Mouse (Mus musculus): Measurements from ENCODE around the gene Ube2m. TPM values are rescaled to one million over a fixed set of nuclear protein-coding genes. Genes with fewer than 3 reads are reported as not detected.

Gene Ube2m
- polyA plus RNA-seq, 1 experiment from 2014 or later = 147 TPM

DNA sequence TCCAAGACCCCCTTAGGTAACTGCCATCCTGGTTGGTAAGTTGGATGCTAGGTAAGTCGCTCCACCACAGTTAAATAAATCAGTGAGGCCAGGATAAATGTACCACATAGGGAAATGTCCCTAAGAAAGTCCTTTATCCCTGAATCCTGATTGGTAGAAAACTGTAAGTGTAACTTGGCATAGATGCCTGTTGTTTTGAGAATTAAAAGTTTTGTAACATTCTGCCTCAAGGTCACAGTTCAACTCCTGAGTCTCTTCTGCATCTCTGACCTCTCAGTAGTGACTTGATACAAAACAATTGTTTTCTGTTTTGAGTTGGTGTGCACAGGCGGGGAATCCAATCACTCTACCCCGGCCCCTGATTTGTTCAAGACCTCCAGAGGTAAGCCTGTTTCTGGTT, 39.2 kb downstream of the Ube2m start, which contains the start of gene Trim28:
Trim28 (plus strand) TSS at position 264 of the 400 bp plus-strand sequence.
- Histone ChIP-seq H3K36me3 (ENCODE audit: control insufficient read depth, insufficient read depth, low read length) (no peaks in the 10 kb centered on the region), H3K9me3 (ENCODE audit: control insufficient read depth, low read length) (no peaks in the 10 kb centered on the region), H3K27ac (ENCODE audit: low read depth, low read length) (no peak within 1 kb of the TSS), H3K4me1 (replicated peaks; ENCODE audit: control insufficient read depth, insufficient read depth, low read length) (no peaks in the 10 kb centered on the region), H3K4me3 (ENCODE audit: low read depth, low read length) (no peak within 1 kb of the TSS), H3K4me2 (replicated peaks; ENCODE audit: low read depth, low read length) (no peak within 1 kb of the TSS), H3K27me3 (ENCODE audit: control insufficient read depth, insufficient read depth, low read length) (no peaks in the 10 kb centered on the region), H3K9ac (ENCODE audit: low read depth, low read length) (no peak within 1 kb of the TSS)
- 89% methylated on average over 3 of the region's 3 CpGs for WGBS
- ATAC-seq (ENCODE audit: low FRiP score) (no peak), DNase-seq (ENCODE audit: low spot score) (no peak)

DNA sequence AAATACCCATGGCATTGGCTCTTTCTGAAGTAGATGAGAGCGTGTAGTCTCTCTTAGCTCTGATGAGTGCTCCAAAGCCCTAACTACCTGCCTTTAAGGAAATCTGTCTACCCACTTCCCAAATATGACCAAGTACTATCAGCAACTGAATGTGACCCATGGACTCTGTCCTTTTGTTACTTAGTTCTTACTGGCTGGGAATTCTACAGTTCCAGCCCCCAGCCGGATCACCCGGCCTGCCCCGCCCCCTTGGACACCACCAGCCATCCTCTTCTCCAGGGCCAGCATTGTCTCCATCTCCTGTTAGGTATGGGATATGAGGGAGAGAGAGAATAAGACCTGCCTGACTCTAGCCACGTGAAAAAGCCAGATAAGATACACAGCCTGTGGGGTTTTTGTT, 40.0 kb downstream of the Ube2m start, which contains the start of gene Slc27a5:
Slc27a5 (minus strand) TSS at position 140 of the 400 bp plus-strand sequence.
- Histone ChIP-seq H3K36me3 (ENCODE audit: control insufficient read depth, insufficient read depth, low read length) (no peaks in the 10 kb centered on the region), H3K27me3 (ENCODE audit: control insufficient read depth, insufficient read depth, low read length) (no peaks in the 10 kb centered on the region), H3K4me2 (replicated peaks; ENCODE audit: low read depth, low read length) (no peak within 1 kb of the TSS), H3K9ac (ENCODE audit: low read depth, low read length) (no peak within 1 kb of the TSS), H3K9me3 (ENCODE audit: control insufficient read depth, low read length) (no peaks in the 10 kb centered on the region), H3K4me3 (ENCODE audit: low read depth, low read length) (no peak within 1 kb of the TSS), H3K27ac (ENCODE audit: low read depth, low read length) (no peak within 1 kb of the TSS), H3K4me1 (replicated peaks; ENCODE audit: control insufficient read depth, insufficient read depth, low read length) (no peaks in the 10 kb centered on the region)
- 82% methylated on average over 5 of the region's 5 CpGs for WGBS
- ATAC-seq (ENCODE audit: low FRiP score) (no peak), DNase-seq (ENCODE audit: low spot score) (no peak)

DNA sequence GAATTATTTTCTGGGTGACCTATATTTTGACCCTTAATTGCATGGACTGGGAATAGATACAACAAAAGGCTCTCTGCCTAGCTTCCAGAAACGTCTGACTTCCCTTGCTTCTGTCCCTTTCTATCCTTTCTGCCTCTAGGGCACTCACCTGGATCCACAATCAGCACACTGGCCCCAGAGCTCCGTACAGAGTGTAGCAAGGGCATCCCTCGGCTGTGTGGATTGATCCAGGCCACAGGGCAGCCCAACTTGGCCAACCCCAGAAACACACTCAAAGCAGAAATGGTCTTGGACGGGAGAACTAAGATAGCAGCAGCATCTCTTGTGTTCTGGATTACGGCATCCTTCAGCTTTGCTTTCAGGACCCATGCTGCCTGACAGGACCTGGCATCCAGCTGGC, 40.8 kb downstream of the Ube2m start:
- H3K27me3 ChIP-seq (ENCODE audit: control insufficient read depth, insufficient read depth, low read length) = no peaks in the 10 kb centered on the region
- WGBS = 75% methylated on average over 5 of the region's 5 CpGs
- no peak overlapping the region for H3K9ac ChIP-seq (ENCODE audit: low read depth, low read length)
- DNase-seq (ENCODE audit: low spot score) = no peak
- no peaks in the 10 kb centered on the region for H3K36me3 ChIP-seq (ENCODE audit: control insufficient read depth, insufficient read depth, low read length)
- H3K9me3 ChIP-seq (ENCODE audit: control insufficient read depth, low read length) = no peaks in the 10 kb centered on the region
- no peaks in the 10 kb centered on the region for H3K4me1 ChIP-seq (replicated peaks; ENCODE audit: control insufficient read depth, insufficient read depth, low read length)
- no peak for ATAC-seq (ENCODE audit: low FRiP score)
- H3K4me3 ChIP-seq (ENCODE audit: low read depth, low read length) = no peak overlapping the region
- no peak overlapping the region for H3K4me2 ChIP-seq (replicated peaks; ENCODE audit: low read depth, low read length)
- H3K27ac ChIP-seq (ENCODE audit: low read depth, low read length) = no peak overlapping the region

DNA sequence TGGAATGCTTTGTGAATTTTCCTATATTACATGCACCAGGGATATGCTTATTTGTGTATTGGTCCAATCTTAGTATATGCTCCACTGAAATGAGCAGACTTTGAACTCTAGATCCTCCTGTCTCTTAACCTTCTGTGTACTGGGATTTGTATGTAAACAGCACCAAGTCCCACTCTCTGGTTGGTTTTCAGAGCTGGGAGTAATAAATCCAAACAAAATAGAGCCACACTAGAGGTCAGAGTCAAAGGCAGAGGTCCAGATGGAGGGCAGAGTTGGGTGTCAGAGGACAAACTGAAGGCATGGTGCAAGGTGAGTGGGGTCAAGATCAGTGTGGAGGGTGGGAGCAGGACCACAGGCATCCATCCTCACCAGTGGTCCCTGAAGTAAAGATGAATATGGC, 42.2 kb downstream of the Ube2m start:
- Histone ChIP-seq H3K36me3 (ENCODE audit: control insufficient read depth, insufficient read depth, low read length) (no peaks in the 10 kb centered on the region), H3K9ac (ENCODE audit: low read depth, low read length) (no peak overlapping the region), H3K4me3 (ENCODE audit: low read depth, low read length) (no peak overlapping the region), H3K27me3 (ENCODE audit: control insufficient read depth, insufficient read depth, low read length) (no peaks in the 10 kb centered on the region), H3K9me3 (ENCODE audit: control insufficient read depth, low read length) (no peaks in the 10 kb centered on the region), H3K27ac (ENCODE audit: low read depth, low read length) (no peak overlapping the region), H3K4me2 (replicated peaks; ENCODE audit: low read depth, low read length) (no peak overlapping the region), H3K4me1 (replicated peaks; ENCODE audit: control insufficient read depth, insufficient read depth, low read length) (no peaks in the 10 kb centered on the region)
- no peak for DNase-seq (ENCODE audit: low spot score)
- no peak for ATAC-seq (ENCODE audit: low FRiP score)

DNA sequence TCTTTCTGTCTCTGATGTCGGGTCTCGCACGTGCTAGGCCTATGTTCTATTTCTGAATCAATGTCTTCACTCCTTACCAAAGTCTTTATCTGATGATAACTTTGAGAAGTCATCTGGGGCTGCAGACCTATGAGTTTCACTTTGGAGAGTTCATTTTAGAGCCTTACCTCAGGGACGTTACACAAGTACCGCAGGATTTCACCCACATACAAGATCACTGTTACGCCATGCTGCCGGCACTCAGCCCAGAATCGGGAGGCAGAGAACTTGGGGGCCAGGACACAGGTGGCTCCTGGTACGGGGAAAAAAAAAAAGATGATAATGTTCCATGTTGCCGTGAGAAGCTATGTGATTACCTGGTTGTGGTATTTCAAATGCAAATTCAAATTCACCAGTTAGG, 44.9 kb downstream of the Ube2m start:
- no peak overlapping the region for H3K4me3 ChIP-seq (ENCODE audit: low read depth, low read length)
- no peak overlapping the region for H3K9ac ChIP-seq (ENCODE audit: low read depth, low read length)
- H3K4me2 ChIP-seq (replicated peaks; ENCODE audit: low read depth, low read length) = no peak overlapping the region
- H3K36me3 ChIP-seq (ENCODE audit: control insufficient read depth, insufficient read depth, low read length) = no peaks in the 10 kb centered on the region
- no peaks in the 10 kb centered on the region for H3K4me1 ChIP-seq (replicated peaks; ENCODE audit: control insufficient read depth, insufficient read depth, low read length)
- no peaks in the 10 kb centered on the region for H3K27me3 ChIP-seq (ENCODE audit: control insufficient read depth, insufficient read depth, low read length)
- 92% methylated on average over 10 of the region's 10 CpGs for WGBS
- DNase-seq (ENCODE audit: low spot score) = no peak
- no peak for ATAC-seq (ENCODE audit: low FRiP score)
- no peaks in the 10 kb centered on the region for H3K9me3 ChIP-seq (ENCODE audit: control insufficient read depth, low read length)
- no peak overlapping the region for H3K27ac ChIP-seq (ENCODE audit: low read depth, low read length)

DNA sequence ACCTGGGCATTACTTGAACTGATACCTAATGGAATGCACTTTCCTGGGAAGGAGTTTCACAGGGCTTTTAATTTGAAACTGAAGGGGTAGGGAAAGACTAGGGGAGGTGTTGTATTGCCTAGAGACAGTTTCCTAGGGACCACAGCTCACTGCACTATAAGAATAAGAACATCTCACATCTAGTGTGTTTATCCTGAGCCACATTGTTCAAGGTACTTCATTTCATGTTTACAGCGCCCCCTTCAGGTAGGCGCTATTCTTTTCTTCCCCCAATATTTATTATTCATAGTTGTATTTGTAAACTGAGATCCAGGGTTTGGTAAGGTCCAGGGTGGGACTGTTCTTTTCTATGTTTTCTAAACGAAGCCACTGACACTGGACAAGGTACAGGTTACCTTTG, 45.9 kb downstream of the Ube2m start:
- H3K4me3 ChIP-seq (ENCODE audit: low read depth, low read length) = no peak overlapping the region
- H3K9me3 ChIP-seq (ENCODE audit: control insufficient read depth, low read length) = no peaks in the 10 kb centered on the region
- WGBS = 7% methylated on average over 3 of the region's 3 CpGs
- H3K27ac ChIP-seq (ENCODE audit: low read depth, low read length) = no peak overlapping the region
- H3K4me2 ChIP-seq (replicated peaks; ENCODE audit: low read depth, low read length) = no peak overlapping the region
- no peaks in the 10 kb centered on the region for H3K27me3 ChIP-seq (ENCODE audit: control insufficient read depth, insufficient read depth, low read length)
- no peaks in the 10 kb centered on the region for H3K36me3 ChIP-seq (ENCODE audit: control insufficient read depth, insufficient read depth, low read length)
- ATAC-seq (ENCODE audit: low FRiP score) (no peak), DNase-seq (ENCODE audit: low spot score) (peak; percentile 23)
- H3K9ac ChIP-seq (ENCODE audit: low read depth, low read length) = no peak overlapping the region
- no peaks in the 10 kb centered on the region for H3K4me1 ChIP-seq (replicated peaks; ENCODE audit: control insufficient read depth, insufficient read depth, low read length)

DNA sequence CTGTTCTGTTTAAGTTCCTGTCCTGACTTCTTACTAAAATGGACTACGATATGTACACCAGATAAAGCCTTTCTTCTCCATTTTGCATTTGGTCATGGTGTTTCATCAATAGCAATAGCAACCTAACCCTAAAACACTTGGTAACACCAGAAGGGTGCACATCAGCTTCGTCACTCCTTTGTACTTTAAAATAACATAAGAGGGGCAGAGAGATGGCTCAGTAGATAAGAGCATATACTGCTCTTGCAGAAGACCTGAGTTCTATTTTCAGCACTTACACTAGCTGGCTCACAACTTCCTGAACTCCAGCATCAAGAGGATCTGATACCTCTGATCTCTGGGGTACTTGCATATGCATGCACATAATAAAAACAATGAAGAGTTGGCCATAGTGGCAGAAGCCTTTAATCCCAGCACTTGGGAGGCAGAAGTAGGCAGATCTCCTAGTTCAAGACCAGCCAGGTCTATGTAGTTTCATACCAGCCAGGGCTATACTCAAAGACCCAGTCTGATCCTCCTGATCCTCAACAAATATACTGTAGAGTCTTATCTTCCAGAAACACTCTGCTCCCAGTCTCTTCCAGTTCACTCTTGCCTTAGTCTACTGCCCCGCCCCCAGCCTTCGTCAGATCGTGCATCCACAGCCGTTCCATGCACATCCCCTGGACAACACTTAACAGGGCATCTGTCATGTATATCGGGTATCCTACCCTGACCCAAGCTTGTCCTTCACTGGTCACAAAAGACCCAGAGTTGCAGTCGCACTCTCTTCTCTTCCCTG, 50.5 kb downstream of the Ube2m start:
- WGBS = 85% methylated on average over 8 of the region's 8 CpGs
- Histone ChIP-seq H3K36me3 (ENCODE audit: control insufficient read depth, insufficient read depth, low read length) (no peaks in the 10 kb centered on the region), H3K9ac (ENCODE audit: low read depth, low read length) (no peak overlapping the region), H3K4me1 (replicated peaks; ENCODE audit: control insufficient read depth, insufficient read depth, low read length) (no peaks in the 10 kb centered on the region), H3K4me2 (replicated peaks; ENCODE audit: low read depth, low read length) (no peak overlapping the region), H3K27ac (ENCODE audit: low read depth, low read length) (no peak overlapping the region), H3K27me3 (ENCODE audit: control insufficient read depth, insufficient read depth, low read length) (no peaks in the 10 kb centered on the region), H3K9me3 (ENCODE audit: control insufficient read depth, low read length) (no peaks in the 10 kb centered on the region), H3K4me3 (ENCODE audit: low read depth, low read length) (no peak overlapping the region)
- ATAC-seq (ENCODE audit: low FRiP score) (no peak), DNase-seq (ENCODE audit: low spot score) (no peak)

DNA sequence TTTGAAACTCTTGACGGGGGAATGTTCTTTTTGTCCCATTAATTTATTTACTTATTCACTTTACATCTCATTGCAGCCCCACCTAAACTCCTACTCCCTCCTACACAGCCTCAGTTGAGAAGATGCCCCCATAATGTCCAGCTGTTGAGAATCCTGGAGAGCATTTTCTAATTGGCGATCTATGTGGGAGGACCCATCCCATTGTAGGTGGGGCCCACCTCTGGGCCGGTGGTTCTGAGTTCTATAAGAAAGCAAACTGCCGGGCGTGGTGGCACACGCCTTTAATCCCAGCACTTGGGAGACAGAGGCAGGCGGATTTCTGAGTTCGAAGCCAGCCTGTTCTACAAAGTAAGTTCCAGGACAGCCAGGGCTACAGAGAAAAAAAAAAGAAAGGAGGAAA, 51.2 kb downstream of the Ube2m start:
- ATAC-seq (ENCODE audit: low FRiP score) (no peak), DNase-seq (ENCODE audit: low spot score) (no peak)
- WGBS = 86% methylated on average over 8 of the region's 8 CpGs
- Histone ChIP-seq H3K27ac (ENCODE audit: low read depth, low read length) (no peak overlapping the region), H3K4me2 (replicated peaks; ENCODE audit: low read depth, low read length) (no peak overlapping the region), H3K27me3 (ENCODE audit: control insufficient read depth, insufficient read depth, low read length) (no peaks in the 10 kb centered on the region), H3K9me3 (ENCODE audit: control insufficient read depth, low read length) (no peaks in the 10 kb centered on the region), H3K4me1 (replicated peaks; ENCODE audit: control insufficient read depth, insufficient read depth, low read length) (no peaks in the 10 kb centered on the region), H3K9ac (ENCODE audit: low read depth, low read length) (no peak overlapping the region), H3K36me3 (ENCODE audit: control insufficient read depth, insufficient read depth, low read length) (no peaks in the 10 kb centered on the region), H3K4me3 (ENCODE audit: low read depth, low read length) (no peak overlapping the region)

DNA sequence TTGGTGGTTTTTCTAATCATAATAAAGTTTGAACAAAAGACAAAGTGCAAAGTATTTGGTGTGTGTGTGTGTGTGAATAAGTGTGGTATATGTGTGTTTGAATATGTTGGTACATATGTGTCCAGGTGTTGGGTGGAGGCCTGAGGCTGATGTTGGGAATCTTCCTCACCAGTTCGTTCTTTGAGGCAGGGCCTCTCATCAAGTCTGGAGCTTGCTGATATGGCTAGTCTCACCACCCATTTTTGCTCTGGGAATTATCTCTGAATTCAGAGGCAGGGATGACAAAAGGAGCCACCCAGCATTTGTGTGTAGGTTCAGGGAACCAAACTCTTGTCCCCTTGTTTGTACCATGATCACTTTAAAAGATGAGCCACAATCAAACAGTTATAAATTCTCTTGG, 52.4 kb downstream of the Ube2m start:
- WGBS = 88% methylated on average over 1 of the region's 1 CpGs
- Histone ChIP-seq H3K9me3 (ENCODE audit: control insufficient read depth, low read length) (no peaks in the 10 kb centered on the region), H3K4me1 (replicated peaks; ENCODE audit: control insufficient read depth, insufficient read depth, low read length) (no peaks in the 10 kb centered on the region), H3K36me3 (ENCODE audit: control insufficient read depth, insufficient read depth, low read length) (no peaks in the 10 kb centered on the region), H3K9ac (ENCODE audit: low read depth, low read length) (no peak overlapping the region), H3K27ac (ENCODE audit: low read depth, low read length) (no peak overlapping the region), H3K4me2 (replicated peaks; ENCODE audit: low read depth, low read length) (no peak overlapping the region), H3K27me3 (ENCODE audit: control insufficient read depth, insufficient read depth, low read length) (no peaks in the 10 kb centered on the region), H3K4me3 (ENCODE audit: low read depth, low read length) (no peak overlapping the region)
- no peak for ATAC-seq (ENCODE audit: low FRiP score)
- no peak for DNase-seq (ENCODE audit: low spot score)
